Mouse (Mus musculus) T-cell, adult 66 days (primary cell): ENCODE measurements around the gene Fbxo28. TPM values are rescaled to one million over a fixed set of nuclear protein-coding genes. Genes with fewer than 3 reads are reported as not detected.

Source experiments
- total RNA-seq, 2 experiments: library from RNA; stranded (reverse); gene quantifications; 3 replicates in 1 of 2; 4 replicates in 1 of 2; pipeline ENCODE4 v1.2.4; 2023

The Fbxo28 gene
- total RNA-seq, result 10 to 100 TPM; 51.8 to 55.3 TPM

GRCm38 (mm10) chr1:182340821-182341781, at the start of gene Fbxo28:
Gene Fbxo28, minus strand, starts transcription at chr1:182341629.

GRCm38 (mm10) chr1:182282091-182283075, 59.0 kb downstream of the Fbxo28 start, which contains the start of gene Degs1:
Gene Degs1, minus strand, starts transcription at chr1:182282804.

Other genes with a start within 250 kb of the Fbxo28 start
- 10 to 100 TPM; 76.4 to 85.3 TPM for gene Srp9, start 216.9 kb downstream of the Fbxo28 start, total RNA-seq
- not detected for gene Vmn1r1, start 177.1 kb downstream of the Fbxo28 start, total RNA-seq
- gene Degs1, start 58.8 kb downstream of the Fbxo28 start, total RNA-seq, result 10 to 100 TPM; 41.9 to 45.3 TPM
- 10 to 100 TPM; 28.5 to 31.8 TPM for gene Trp53bp2, start 67.5 kb upstream of the Fbxo28 start, total RNA-seq
- 10 to 100 TPM; 76.9 to 80.7 TPM for gene Capn2, start 176.0 kb upstream of the Fbxo28 start, total RNA-seq
- gene Capn8, start 223.4 kb upstream of the Fbxo28 start, total RNA-seq, result not detected